Mouse (Mus musculus) kidney, postnatal 0 days (tissue): ENCODE measurements around the gene Asb5. TPM values are rescaled to one million over a fixed set of nuclear protein-coding genes. Genes with fewer than 3 reads are reported as not detected.

Experiments used
- ATAC-seq: fragments of 200-750 bp; cut with Nextera tagmentation; replicated peaks from 2 replicates; pipeline ENCODE4 v1.8.0; 2017; ENCODE audit warnings: low read depth, moderate number of reproducible peaks, moderate TSS enrichment, moderate library complexity; ENCODE audit not compliant: low FRiP score
- DNase-seq: peaks from one replicate; pipeline ENCODE4 v3.0.0-alpha.2; 2016; ENCODE audit warnings: low spot score
- H3K27ac ChIP-seq: fragments of 300-500 bp; sonication (generic); 2 replicates; pipeline ENCODE4 v1.5.1; 2014; ENCODE audit warnings: mild to moderate bottlenecking
- H3K27me3 ChIP-seq: fragments of 300-500 bp; sonication (generic); 2 replicates; pipeline ENCODE4 v1.6.1; 2014; ENCODE audit warnings: low read length, mixed read lengths; ENCODE audit not compliant: insufficient read depth
- H3K36me3 ChIP-seq: fragments of 300-500 bp; sonication (generic); 2 replicates; pipeline ENCODE4 v1.6.1; 2014; ENCODE audit warnings: low read length, mixed read lengths; ENCODE audit not compliant: insufficient read depth
- H3K4me1 ChIP-seq: fragments of 300-500 bp; sonication (generic); replicated peaks from 2 replicates; pipeline ENCODE4 v1.6.1; 2014; ENCODE audit warnings: antibody characterized with exemption, low read length, mixed read lengths; ENCODE audit not compliant: insufficient read depth
- H3K4me2 ChIP-seq: fragments of 300-500 bp; sonication (generic); 2 replicates; pipeline ENCODE4 v1.6.1; 2014; ENCODE audit warnings: mild to moderate bottlenecking, low read length, moderate library complexity, mixed read lengths
- H3K4me3 ChIP-seq: fragments of 300-500 bp; sonication (generic); replicated peaks from 2 replicates; pipeline ENCODE4 v1.5.1; 2014; ENCODE audit warnings: low read depth, low read length
- H3K9ac ChIP-seq: fragments of 300-500 bp; sonication (generic); 2 replicates; pipeline ENCODE4 v1.6.1; 2014; ENCODE audit warnings: low read depth, low read length
- H3K9me3 ChIP-seq: fragments of 300-500 bp; sonication (generic); replicated peaks from 2 replicates; pipeline ENCODE4 v1.6.1; 2016; ENCODE audit warnings: low read length, inconsistent platforms, mixed read lengths
- CTCF ChIP-seq: IDR thresholded peaks from 2 replicates; pipeline ENCODE4 v1.5.1; 2016; ENCODE audit warnings: antibody characterized with exemption, low read depth, mild to moderate bottlenecking, moderate library complexity
- WGBS: fragments of 180-500 bp; shearing (Covaris S2); extraction: QIAGEN DNeasy Blood & Tissue Kit; methylation state at CpG from one replicate; pipeline ENCODE4 v1.1.7; 2014; 5-methylcytosine and 5-hydroxymethylcytosine counted together
- polyA plus RNA-seq: library from polyadenylated mRNA; unstranded; fragments of >200 nt; fragmentation: Nextera tagmentation; extraction: Ambion mirVana; gene quantifications from 2 replicates; pipeline ENCODE4 v1.2.1, GENCODE M21; 2015

Gene Asb5
- polyA plus RNA-seq, 1 experiment from 2014 or later = 6.6 TPM

- Histone ChIP-seq H3K4me1 (no peaks in the 10 kb centered on the region), H3K27me3 (no peaks in the 10 kb centered on the region), H3K9me3 (no peaks in the 10 kb centered on the region), H3K4me3 (no peak overlapping the region), H3K4me2 (no peak overlapping the region), H3K27ac (no peak overlapping the region), H3K9ac (no peak overlapping the region), H3K36me3 (no peaks in the 10 kb centered on the region)
- no peak for DNase-seq
- no peak for ATAC-seq
- WGBS = 79% methylated on average over 3 of the region's 3 CpGs
- no peak for TF ChIP-seq CTCF
Measured at GRCm38 (mm10) chr8:54581436-54581835, 52.1 kb downstream of the Asb5 start.

- Histone ChIP-seq H3K36me3 (no peaks in the 10 kb centered on the region), H3K4me2 (no peak overlapping the region), H3K4me1 (no peaks in the 10 kb centered on the region), H3K27me3 (no peaks in the 10 kb centered on the region), H3K9me3 (no peaks in the 10 kb centered on the region), H3K27ac (no peak overlapping the region), H3K4me3 (no peak overlapping the region), H3K9ac (no peak overlapping the region)
- 35% methylated on average over 1 of the region's 1 CpGs for WGBS
- DNase-seq = no peak
- no peak for ATAC-seq
- TF ChIP-seq CTCF = no peak
Measured at GRCm38 (mm10) chr8:54582886-54583285, 53.5 kb downstream of the Asb5 start.

GRCm38 (mm10) chr8:54594634-54595033 lies 65.3 kb downstream of the Asb5 start:
- no peak for ATAC-seq
- no peak for TF ChIP-seq CTCF
- Histone ChIP-seq H3K27me3 (no peaks in the 10 kb centered on the region), H3K27ac (no peak overlapping the region), H3K9me3 (no peaks in the 10 kb centered on the region), H3K9ac (no peak overlapping the region), H3K4me3 (no peak overlapping the region), H3K4me1 (no peaks in the 10 kb centered on the region), H3K4me2 (no peak overlapping the region), H3K36me3 (no peaks in the 10 kb centered on the region)
- DNase-seq = no peak
- 93% methylated on average over 5 of the region's 5 CpGs for WGBS

- H3K4me2 ChIP-seq = no peak overlapping the region
- H3K9me3 ChIP-seq = no peaks in the 10 kb centered on the region
- DNase-seq (no peak), ATAC-seq (no peak)
- H3K4me1 ChIP-seq = no peaks in the 10 kb centered on the region
- no peak overlapping the region for H3K27ac ChIP-seq
- no peak for TF ChIP-seq CTCF
- H3K27me3 ChIP-seq = no peaks in the 10 kb centered on the region
- no peak overlapping the region for H3K4me3 ChIP-seq
- WGBS = 52% methylated on average over 2 of the region's 2 CpGs
- H3K36me3 ChIP-seq = no peaks in the 10 kb centered on the region
- no peak overlapping the region for H3K9ac ChIP-seq
Measured at GRCm38 (mm10) chr8:54596051-54596450, 66.7 kb downstream of the Asb5 start.

- Histone ChIP-seq H3K9ac (no peak overlapping the region), H3K4me3 (no peak overlapping the region), H3K27me3 (no peaks in the 10 kb centered on the region), H3K9me3 (no peaks in the 10 kb centered on the region), H3K4me2 (no peak overlapping the region), H3K4me1 (no peaks in the 10 kb centered on the region), H3K36me3 (no peaks in the 10 kb centered on the region), H3K27ac (no peak overlapping the region)
- DNase-seq (no peak), ATAC-seq (no peak)
- no peak for TF ChIP-seq CTCF
- 93% methylated on average over 2 of the region's 2 CpGs for WGBS
Measured at GRCm38 (mm10) chr8:54596940-54597339, 67.6 kb downstream of the Asb5 start.

GRCm38 (mm10) chr8:54597386-54597785 lies 68.0 kb downstream of the Asb5 start:
- Histone ChIP-seq H3K27me3 (no peaks in the 10 kb centered on the region), H3K4me2 (no peak overlapping the region), H3K4me1 (no peaks in the 10 kb centered on the region), H3K27ac (no peak overlapping the region), H3K36me3 (no peaks in the 10 kb centered on the region), H3K4me3 (no peak overlapping the region), H3K9ac (no peak overlapping the region), H3K9me3 (no peaks in the 10 kb centered on the region)
- TF ChIP-seq CTCF = no peak
- no peak for ATAC-seq
- no peak for DNase-seq
- 79% methylated on average over 2 of the region's 2 CpGs for WGBS

- DNase-seq (peak; percentile 46), ATAC-seq (peak; percentile 85; the same call in 1 of the 2 replicates)
- peak within 1 kb of the TSS; percentile 47 for H3K4me2 ChIP-seq
- no peak within 1 kb of the TSS for H3K27ac ChIP-seq
- H3K27me3 ChIP-seq = no peaks in the 10 kb centered on the region
- 6% methylated on average over 21 of the region's 21 CpGs for WGBS
- H3K4me1 ChIP-seq = no peaks in the 10 kb centered on the region
- TF ChIP-seq CTCF = no peak
- H3K4me3 ChIP-seq = peak within 1 kb of the TSS; percentile 6; the same call in 1 of the 2 replicates
- no peaks in the 10 kb centered on the region for H3K36me3 ChIP-seq
- H3K9me3 ChIP-seq = no peaks in the 10 kb centered on the region
- no peak within 1 kb of the TSS for H3K9ac ChIP-seq
Measured at GRCm38 (mm10) chr8:54600671-54601251, 71.4 kb downstream of the Asb5 start, which contains the start of gene Spata4. Gene Spata4, plus strand, starts transcription at chr8:54600781.
